Mouse (Mus musculus) kidney, adult 11 months (tissue): ENCODE data around the gene Slc35a3.
A peak's percentile ranks its signal among the peaks of the same experiment; 100 is the strongest.
"Not testable (repeated sequence)": the region's sequence is repeated elsewhere in the genome, so short reads cannot be mapped to it uniquely, and the experiment has no call there.

Experiments
- DNase-seq: peaks from one replicate; pipeline ENCODE4 v3.0.0; 2022

The Slc35a3 gene

DNA sequence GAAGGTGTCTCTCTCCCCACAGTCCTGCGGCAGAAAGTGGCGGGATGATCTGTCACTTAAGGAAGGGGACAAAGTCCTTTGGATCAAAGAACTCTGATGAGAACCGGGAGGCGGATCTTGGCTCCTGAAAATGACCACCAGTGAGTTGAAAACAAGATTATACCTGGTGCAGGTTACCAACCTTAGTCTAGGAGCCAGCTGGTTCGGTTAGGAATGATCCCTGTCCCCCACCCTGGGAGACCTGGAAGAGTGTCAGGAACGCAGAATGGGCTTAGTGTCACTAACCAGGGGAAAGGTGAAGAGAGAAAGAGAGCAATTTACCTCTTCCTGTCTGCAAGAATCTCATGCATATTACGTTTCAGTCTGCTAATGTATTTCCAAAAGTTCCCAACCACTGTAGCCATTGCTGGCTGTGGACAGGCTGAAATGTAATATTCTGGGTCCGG is at the start of gene Slc35a3:
TSS of gene Slc35a3 (minus strand) at position 396 of the 446 bp plus-strand sequence.
- DNase-seq: peak; percentile 83

DNA sequence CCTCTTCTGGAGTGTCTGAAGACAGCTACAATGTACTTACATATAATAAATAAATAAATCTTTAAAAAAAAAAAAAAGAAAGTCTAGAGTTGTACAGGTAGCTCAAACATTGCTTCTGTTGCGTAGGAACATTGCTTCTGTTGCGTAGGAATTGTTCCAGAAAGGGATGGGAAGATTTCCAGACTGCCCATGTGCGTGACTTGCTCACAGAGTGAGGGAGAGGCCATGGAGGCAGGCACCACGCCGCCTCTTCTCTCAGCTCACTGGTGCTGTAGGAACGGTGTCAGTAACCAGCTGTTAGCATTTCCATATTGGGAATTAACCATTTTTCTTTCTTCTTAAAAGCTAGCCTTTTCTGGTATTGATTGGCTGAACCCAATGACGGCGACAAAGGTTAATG is 40.2 kb upstream of the Slc35a3 start:
- no peak for DNase-seq

DNA sequence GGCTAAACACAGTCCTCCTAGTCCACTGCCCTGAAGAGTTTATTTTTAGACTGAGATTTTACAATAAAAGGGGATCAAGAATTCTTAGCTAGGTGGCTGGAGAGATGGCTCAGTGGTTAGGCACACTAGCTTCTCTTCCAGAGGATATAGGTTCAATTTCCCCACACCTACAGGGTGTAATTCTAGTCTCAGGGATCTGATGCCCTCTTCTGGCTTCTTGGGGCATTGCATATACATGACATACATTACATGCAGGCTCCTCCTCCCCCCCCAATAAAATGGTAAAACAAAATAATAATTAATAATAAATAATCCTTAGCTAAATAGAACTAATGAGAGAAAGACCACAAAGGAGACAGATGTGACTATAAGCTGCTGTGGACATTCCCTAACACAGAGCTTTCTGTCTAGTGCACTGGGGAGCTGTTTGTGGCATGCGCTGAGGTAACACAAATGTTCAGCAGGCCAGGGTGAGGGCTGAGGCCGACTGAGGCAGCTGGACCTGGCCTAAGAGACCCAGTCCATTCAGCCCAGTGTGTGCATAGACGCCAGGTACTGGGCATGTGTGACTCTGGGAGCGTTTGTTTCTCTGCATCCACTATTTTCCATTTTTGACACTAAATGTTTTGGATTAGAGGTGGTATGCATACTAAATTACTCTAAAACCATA is 38.7 kb upstream of the Slc35a3 start:
- no peak for DNase-seq

DNA sequence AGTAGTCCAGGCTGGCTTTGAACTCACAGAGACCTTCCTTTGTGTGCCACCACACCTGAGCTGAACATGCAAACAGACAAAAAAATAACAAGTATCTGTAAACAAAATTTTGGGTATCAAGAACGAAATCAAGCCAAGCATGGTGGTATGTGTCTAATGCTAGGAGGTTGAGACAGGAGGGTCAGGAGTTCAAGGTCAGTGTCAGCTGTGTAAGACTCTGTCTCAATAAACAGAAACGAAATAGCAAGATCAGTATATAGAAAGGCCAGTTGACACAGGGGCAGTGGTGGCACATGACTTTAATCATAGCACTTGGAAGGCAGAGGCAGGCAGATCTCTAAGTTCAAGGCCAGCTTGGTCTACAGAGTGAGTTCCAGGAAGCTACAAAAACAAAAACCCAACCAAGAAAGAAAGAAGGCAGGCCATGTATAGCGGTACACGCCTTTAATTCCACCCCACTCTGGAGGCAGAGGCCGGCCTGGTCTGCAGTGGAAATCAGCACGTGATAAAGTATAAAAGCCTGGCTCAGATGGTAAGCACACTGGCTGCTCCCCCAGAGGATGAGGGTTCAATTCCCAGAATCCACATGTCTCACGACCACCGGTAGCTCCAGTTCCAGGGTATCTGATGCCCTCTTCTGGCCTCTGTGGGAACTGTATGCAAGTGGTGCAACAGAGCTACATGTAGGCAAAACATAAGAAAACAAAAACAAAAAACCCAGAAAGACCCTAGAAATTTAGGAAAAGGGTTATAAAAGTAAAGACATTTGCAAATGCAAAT is 36.0 kb upstream of the Slc35a3 start:
- peak; percentile 12 for DNase-seq

DNA sequence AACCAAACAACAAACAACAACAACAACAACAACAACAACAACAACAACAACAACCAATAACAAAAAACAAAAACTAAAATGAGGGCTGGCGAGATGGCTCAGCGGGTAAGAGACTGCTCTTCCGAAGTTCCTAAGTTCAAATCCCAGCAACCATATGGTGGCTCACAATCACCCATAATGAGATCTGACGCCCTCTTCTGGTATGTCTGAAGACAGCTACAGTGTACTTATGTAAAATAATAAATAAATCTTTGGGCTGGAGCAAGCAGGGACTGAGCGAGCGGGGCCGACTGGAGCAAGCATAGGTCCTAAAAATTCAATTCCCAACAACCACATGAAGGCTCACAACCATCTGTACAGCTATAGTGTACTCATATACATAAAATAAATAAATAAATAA is 35.0 kb upstream of the Slc35a3 start:
- not testable (repeated sequence) for DNase-seq

DNA sequence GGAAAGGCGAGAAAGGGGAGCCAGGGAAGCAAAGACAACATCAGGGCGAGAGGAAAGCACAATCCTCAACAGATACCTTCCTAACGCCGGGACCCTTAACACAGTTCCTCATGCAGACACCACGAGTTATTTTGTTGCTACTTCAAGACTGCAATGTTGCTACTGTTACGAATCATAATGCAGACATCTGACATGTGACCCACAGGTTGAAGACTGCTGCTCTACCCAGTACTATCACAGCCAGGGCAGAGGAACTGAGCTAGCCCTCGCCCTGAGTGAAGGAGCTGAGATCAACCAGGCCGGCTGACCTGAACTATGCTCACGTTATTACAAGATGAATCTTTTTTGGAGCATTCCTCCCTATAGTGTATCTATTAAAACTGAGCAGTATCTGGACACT is 28.3 kb upstream of the Slc35a3 start:
- no peak for DNase-seq

DNA sequence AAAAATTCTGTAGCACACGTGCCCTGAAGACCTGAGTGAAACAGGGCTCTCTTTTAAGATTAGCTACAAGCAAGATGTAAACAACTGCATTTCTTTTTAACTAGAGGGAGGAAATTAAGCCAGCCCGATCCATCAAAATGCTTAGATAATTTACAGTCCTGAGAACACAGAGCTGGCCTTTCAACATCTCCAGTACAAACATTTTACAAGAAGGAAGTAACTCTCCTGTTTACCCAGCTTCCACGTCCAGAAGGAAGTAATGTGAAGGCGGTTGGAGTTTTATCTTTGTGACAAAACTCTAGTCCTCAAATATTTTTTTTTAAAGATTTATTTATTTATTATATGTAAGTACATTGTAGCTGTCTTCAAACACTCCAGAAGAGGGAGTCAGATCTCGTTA is 27.5 kb upstream of the Slc35a3 start:
- no peak for DNase-seq

DNA sequence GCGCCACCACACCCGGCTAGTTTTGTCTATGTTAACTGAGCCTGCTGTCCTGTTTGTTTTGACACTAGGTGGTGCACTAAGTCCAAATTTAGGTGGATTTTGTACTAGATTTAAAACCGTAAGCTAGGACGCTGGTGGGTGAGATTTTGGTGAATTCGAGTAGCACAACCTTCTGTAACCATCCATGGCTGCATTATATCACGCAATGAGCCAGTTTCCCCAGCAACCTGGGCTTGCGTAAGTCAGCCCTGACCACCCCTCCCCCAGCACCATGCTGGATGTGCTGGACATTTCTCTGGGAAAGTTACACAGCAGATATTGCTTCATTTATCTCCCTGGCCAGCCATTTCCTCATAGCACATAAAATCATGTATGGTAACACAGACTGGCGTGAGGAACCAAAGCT is 24.7 kb upstream of the Slc35a3 start:
- DNase-seq: no peak

DNA sequence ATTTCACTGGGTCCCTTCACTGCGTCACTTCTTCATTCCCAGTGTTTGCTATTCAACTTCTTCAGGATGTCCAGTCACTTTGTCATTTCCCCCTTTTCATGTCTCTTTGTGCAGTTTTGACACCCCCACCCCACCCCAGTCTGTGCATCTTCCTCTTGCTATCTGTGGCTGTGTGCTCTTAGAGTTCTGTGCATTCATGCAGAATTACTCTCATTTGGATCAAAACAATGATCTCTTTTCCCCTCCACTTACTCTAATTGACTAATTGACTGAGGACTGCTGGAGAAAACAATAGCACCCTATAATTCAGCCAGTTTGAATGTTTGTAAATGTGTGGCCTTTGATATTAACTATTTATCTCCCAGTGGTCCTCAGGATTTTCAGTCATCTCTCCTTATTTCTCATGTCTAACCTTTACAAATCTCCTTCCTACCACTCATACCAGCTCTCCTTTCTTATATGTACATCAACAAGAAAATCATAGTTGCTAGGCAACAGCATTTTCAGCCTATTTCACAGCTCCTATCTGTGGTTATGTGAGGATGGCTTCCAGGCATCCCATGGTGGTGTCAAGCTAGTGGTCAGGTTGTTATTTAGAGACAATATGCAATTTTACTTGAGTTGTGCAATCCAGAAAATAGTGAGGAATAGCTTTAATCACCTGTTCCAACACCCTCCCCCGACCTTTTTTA is 17.0 kb upstream of the Slc35a3 start:
- DNase-seq: no peak

DNA sequence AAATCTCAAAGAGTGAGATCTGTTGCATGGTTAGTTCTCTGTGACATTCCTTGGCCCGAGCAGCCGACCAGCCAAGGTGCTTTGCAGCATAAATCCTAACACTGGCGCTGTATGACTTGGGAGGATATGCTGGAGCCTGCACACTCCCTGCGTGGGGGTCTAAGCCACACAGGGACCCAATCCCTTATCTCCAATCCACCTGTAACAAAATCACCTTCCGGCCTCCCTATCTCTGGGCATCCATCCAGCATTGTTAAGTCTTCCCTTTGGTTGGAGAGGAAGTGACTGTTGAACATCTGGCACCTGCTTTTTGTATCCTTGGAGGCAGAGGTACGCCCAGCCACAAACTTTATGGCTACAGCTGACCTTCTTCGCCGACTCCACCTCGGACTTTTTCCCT is 14.2 kb upstream of the Slc35a3 start:
- no peak for DNase-seq

DNA sequence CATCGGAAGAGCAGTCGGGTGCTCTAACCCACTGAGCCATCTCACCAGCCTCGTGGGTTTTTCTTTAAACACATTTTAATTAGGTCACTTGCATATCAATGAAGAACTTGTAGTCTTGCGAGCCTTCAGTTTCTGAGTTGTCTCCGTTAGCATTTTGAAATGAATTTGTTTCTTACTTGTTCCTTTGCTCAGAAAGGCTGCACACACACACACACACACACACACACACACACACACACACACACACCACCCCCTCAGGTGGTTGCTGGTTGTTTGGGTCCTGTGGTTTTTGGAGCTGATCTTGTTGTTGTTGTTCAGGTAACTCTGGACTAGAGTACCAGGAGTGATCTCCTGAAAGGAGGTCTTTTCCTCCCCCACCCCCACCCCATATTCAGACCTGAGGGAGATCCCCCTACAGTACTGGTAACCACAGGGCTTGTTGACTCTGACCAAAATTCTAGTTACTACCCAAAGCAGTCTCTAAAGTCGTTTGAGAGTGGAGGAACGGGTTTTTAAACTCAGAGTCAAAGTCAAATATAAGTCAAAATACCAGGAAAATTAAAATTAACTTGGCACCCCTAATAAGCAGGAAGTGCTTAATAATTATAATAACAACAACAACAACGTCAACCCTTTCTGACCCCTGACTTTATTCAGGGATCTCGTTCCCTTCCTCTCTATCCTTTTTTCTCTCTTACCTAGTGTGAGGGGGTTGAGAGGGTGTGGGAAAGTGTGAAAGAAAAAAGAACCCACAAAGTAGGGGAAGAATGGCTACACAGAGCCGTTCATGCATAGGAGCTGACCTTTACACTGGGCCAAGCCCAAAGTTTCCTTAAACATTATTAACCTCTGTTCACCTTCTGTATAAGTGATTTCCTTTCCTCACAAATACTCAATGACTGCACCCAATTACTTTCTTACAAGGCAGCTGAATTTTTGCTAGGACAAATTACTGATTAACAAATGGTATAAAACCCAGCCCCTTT is 11.2 kb upstream of the Slc35a3 start:
- DNase-seq: no peak

DNA sequence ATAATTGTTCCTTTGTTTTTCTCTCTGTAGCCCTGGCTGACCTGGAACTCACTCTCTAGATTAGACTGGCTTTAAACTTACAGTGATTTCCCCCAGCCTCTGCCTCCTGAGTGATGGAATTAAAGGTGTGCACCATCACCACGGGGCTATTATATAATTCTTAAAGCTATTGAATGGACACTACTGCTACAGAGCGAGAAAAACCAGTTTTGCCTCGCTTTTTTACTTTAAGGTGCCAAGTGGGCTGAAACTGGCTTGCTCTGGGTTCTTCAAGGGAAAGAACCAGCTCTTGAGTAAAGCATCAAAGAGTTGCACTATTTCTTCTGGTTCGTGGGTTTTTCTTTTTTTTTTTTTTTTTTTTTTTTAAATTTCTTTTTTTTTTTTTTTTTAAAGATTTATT is 10.3 kb upstream of the Slc35a3 start:
- DNase-seq: no peak

DNA sequence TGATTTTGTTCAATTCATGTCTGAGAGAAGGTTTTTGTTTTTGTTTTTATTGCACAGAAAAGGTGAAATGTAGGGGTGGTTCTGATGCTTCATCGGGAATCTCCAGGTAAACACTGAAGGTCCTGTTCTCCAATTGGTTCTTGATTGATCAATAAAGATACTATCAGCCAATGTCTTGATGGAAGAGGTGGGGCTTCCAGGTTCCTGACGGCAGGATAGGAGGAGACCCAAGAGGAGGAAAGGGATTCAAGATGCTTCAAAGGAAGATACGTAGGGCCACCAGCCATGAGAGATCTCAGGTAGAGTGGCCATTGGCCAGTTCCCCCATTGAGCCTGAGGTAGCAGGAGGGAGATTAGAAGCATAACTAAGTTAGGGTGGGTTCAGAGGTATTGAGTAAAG is 6.3 kb upstream of the Slc35a3 start:
- DNase-seq: no peak

DNA sequence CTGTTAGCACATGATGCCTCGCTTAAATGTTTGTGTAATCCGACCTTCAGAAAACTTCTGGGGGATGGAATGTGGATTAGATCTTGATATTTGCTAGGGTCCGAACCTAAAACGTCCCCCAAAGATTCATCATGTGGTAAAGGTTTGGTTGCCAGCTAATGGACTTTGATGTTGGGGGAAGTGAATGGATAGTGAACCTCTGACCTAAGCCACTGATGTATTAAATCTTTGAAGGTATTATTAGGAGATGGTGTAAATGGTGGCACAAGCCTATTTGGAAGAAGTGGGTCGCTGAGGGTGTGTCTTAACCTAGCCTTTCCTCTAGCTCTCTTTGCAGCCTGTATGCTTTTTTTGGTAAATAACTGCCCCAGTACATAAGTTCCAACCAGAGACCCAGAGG is 400 bp upstream of the Slc35a3 start:
- DNase-seq: peak; percentile 34

DNA sequence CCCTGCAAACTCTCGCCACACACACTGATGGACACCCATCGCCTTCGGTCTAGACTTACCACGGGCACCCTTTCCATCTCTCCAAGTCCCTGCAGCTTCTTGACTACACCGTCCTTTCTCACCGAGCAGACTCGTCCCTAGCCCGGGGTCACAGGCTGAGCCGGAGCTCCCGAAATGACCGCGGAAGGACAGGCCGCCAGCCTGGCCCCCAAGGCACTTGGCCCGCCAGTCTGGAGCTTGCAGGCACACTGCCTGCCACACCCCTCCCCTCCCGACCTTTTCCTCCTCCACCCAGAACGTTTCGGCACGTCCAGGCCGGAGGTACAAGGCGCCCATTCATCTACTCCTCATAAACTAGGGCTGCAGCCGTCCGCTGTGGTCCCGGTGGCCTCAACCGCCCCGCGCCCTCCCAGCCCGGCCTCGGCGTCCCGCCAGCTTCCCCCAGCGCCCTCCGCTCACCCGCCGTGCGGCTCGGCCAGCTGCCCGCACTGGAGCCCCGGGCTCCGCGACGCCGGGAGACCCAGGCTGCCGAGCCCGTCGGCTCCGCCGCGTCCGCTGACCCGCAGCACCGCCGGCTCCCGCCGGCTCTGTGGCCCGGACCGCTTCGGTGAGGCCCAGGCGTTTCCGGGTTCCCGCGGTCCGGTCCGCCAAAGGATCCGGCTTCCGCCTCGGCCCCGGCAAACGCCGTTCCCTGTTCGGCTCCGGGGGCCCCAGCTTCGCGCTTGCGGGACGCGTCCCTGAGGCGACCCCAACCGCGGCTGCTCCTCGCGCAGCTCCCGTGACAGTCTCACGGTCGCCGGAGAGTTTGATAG is 801 bp downstream of the Slc35a3 start:
- DNase-seq: peak; percentile 75

DNA sequence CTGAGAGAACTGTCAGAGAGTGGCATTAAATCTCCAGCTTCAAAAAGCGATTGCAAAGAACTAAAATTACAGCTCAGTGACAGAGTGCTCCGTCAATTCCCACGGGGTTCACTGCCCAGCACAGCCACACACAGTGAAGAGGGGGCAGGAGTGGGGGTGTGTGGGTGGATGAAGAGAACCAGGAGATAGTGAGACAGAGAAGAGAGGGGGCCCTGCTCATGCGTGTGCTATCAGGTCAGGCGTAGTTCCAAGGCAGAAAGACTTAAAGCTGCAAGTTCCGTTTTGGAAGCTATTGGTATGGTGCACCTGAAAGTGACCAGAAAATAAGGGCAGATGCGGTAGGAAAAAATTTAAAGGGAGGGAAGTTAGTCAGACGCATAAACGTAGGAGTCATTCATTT is 1.7 kb downstream of the Slc35a3 start:
- no peak for DNase-seq

DNA sequence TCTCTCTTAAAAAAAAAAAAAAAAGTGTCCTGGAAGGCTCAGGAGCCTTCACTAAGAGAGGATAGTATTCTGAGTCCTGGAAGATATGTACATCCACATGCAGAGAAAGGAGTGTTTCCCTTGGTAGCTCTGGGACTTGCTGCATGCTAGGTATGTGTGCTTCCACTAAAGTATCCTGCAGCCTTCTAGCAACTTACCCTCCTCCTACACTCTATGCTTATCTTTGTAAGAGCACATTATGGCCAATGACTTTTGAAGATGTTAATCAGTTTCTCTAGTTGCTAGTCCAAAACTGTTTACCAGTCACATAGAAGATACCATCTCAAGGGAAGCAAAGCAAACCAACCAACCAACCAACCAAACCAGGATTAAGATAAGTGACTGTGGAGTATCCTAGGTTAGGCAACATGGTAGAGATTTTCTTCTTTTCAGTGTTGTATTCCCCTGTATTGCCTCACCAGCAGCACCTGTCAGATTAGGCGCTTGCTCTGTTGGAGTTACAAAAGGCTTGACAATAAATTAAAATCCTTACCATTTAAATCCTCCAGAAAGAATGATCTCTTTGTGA is 6.9 kb downstream of the Slc35a3 start:
- DNase-seq: no peak

DNA sequence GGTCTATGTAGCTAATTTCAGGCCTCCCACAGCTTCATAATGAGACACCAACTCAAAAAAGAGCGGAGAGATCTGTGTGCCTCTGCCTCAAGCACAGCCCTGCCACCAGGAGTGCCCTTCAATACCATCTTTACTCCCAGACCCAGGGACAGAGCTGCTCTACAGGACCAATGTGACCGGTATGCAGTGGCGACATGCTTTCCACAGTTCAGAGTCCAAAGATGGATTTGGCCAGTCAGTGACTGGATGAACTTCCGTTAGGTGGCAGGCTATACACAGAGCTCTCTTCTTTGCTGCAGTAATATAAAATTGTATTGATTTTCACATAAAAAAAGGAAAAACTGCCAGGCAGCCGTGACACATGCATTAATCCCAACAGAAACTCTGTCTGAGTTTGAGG is 8.8 kb downstream of the Slc35a3 start:
- no peak for DNase-seq

DNA sequence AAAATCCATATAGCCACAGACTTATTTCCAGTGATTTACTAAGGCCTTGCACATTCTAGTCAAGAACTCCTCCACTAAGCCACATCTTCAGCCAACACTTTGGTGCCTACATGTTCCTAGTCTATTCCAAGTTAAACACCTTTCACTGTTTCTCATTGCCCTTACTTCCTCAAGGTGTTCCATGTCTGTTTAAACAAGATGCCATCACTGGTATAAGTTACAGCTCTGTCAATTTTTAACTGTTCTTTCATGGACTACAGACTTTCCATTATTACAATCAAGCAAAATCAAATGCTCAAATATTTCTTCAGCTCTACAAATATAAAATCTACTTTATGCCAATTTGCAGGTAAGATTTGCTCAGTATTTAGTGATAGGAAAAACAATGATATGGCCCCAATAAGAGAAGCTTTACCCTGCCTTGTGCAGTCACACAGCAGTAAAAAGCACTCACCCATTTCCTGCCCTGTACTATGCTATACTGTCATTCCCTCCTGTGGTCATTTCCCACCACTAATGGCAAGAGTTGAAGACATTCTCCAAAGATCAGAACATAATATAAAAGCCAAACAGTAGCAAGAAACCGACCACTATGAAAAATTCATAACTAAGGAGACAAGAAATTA is 9.9 kb downstream of the Slc35a3 start:
- no peak for DNase-seq

DNA sequence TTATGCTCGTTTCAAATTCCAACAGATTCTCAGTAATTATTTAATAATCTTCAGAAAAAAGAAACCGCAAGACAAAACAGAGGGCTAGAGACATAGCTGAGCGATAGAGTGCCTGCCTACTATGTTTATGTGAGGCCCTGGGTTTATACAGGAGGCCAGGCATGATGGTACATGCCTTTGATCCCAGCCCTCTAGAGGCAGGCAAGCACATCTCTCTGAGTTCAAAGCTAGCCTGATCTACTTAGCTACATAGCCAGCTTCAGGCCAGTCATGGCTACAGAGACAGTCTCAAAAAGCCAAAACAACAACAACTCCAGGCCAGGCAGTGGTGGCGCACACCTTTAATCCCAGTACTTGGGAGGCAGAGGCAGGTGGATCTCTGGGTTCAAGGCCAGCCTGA is 11.0 kb downstream of the Slc35a3 start:
- DNase-seq: no peak

DNA sequence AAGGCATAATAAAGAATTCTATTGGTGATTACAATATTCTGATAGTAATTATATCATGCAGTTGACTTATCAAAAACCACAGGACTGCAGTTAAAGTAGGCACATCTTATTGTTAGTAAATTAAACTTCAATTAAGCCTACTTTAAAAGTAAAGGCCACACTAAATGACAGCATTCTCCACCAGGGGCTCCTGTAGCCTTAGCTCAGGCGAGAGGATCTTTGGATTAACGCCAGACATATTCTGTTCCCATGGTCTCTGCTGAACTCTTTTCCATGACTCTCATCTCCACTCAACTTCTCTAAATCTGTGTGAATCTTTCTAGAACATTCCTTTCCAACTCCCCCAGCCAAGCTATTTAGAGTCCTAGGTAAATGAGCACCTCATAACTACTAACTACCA is 13.8 kb downstream of the Slc35a3 start:
- no peak for DNase-seq
